Mouse (Mus musculus) brain, embryonic 14.5 days (tissue): Measurements from ENCODE around the gene Rab11a.

ENCODE experiments used
- CTCF ChIP-seq: fragments of 200-500 bp; IDR thresholded peaks from 2 replicates; pipeline ENCODE4 v1.5.1; 2012; ENCODE audit warnings: inconsistent platforms, mild to moderate bottlenecking, moderate library complexity, borderline replicate concordance; ENCODE audit not compliant: insufficient read depth, insufficient read length; ENCODE audit errors: extremely low read depth
- POLR2A ChIP-seq: fragments of 200-500 bp; IDR thresholded peaks from 2 replicates; pipeline ENCODE4 v1.6.1; 2012; ENCODE audit warnings: mild to moderate bottlenecking, inconsistent platforms, borderline replicate concordance; ENCODE audit not compliant: poor library complexity, insufficient read depth, insufficient read length, severe bottlenecking; ENCODE audit errors: extremely low read depth

- TF ChIP-seq CTCF (no peak), POLR2A (no peak)
These were observed 1.4 kb downstream of the Rab11a start for GRCm38 (mm10) chr9:64736076-64736638.
